ENCODE assay signal across 29 mouse cellular contexts in the genomic region with DNA sequence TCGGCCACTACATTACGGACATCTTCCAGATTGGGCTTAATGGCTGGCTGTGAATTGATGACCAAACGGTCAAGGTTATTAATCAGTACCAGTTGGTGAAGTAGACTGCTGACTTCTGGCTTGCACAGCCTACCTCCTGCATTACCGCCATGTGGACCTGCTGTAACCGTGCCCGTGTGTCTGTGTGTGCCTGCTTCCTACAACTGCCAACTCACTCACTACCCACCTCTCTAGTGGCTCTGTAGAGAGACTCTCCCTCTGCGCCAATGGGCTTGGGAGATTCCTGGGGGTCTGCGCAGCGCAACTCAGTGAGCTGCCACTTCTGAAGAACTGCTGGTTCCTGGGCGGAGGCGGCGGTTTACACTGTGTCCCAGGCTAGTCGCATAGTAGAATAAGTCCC. TPM values are rescaled to one million over a fixed set of nuclear protein-coding genes. Genes with fewer than 3 reads are reported as not detected.
DNase-seq lines count a peak whose midpoint lies in the region; ATAC-seq and TF ChIP-seq lines count a peak whose summit lies in the region.
"Had no signal": no experiment of that assay in that cellular context is flagged by ENCODE, and none has a peak within 500 bp of the region (broad histone marks: within the 10 kb centered on the region; RNA-seq: fewer than 3 reads in every experiment).

No protein-coding gene starts in this region.

- H3K9ac ChIP-seq in stomach, embryonic 16.5 days (ENCODE audit: low read length), result no peak overlapping the region
- H3K9ac ChIP-seq in stomach, postnatal 0 days (ENCODE audit: low read length), result no peak overlapping the region
- H3K9ac ChIP-seq: embryonic facial prominence, embryonic 12.5 days; embryonic facial prominence, embryonic 15.5 days; forebrain, postnatal 0 days; heart, embryonic 13.5 days; hindbrain, embryonic 14.5 days; kidney, embryonic 15.5 days had no signal

- TF ChIP-seq CTCF in stomach, postnatal 0 days (IDR thresholded peaks at IDR 0.05; ENCODE audit: low read depth), result no peak

- H3K4me2 ChIP-seq in stomach, embryonic 16.5 days (ENCODE audit: low read depth, low read length), result no peak overlapping the region
- no peak overlapping the region for H3K4me2 ChIP-seq in stomach, postnatal 0 days (replicated peaks; ENCODE audit: low read depth)
- H3K4me2 ChIP-seq: embryonic facial prominence, embryonic 12.5 days; embryonic facial prominence, embryonic 15.5 days; heart, embryonic 13.5 days; hindbrain, embryonic 14.5 days; kidney, embryonic 15.5 days had no signal

- H3K9me3 ChIP-seq in stomach, embryonic 16.5 days (replicated peaks; ENCODE audit: control insufficient read depth, low read length), result no peaks in the 10 kb centered on the region
- no peaks in the 10 kb centered on the region for H3K9me3 ChIP-seq in stomach, postnatal 0 days (ENCODE audit: control insufficient read depth, low read length)
- H3K9me3 ChIP-seq: embryonic facial prominence, embryonic 15.5 days; G1E; heart, embryonic 10.5 days; heart, embryonic 13.5 days; kidney, embryonic 15.5 days had no signal

- H3K27me3 ChIP-seq in stomach, embryonic 16.5 days (ENCODE audit: control insufficient read depth, insufficient read depth, low read length), result no peaks in the 10 kb centered on the region
- no peaks in the 10 kb centered on the region for H3K27me3 ChIP-seq in stomach, postnatal 0 days (ENCODE audit: control insufficient read depth, insufficient read depth, low read length)
- H3K27me3 ChIP-seq: embryonic facial prominence, embryonic 12.5 days; embryonic facial prominence, embryonic 15.5 days; heart, embryonic 13.5 days; kidney, embryonic 15.5 days; Patski had no signal

- no peak overlapping the region for H3K27ac ChIP-seq in stomach, embryonic 16.5 days (ENCODE audit: low read length)
- H3K27ac ChIP-seq in stomach, postnatal 0 days (replicated peaks), result no peak overlapping the region
- H3K27ac ChIP-seq: embryonic facial prominence, embryonic 12.5 days; embryonic facial prominence, embryonic 15.5 days; heart, adult 2 months; heart, embryonic 10.5 days; heart, embryonic 13.5 days; hindbrain, embryonic 14.5 days; hindbrain, postnatal 0 days; kidney, embryonic 15.5 days had no signal

- no peak overlapping the region for H3K4me3 ChIP-seq in stomach, embryonic 16.5 days (replicated peaks; ENCODE audit: low read length)
- H3K4me3 ChIP-seq in stomach, postnatal 0 days (ENCODE audit: low read depth, low read length), result no peak overlapping the region
- H3K4me3 ChIP-seq: embryonic facial prominence, embryonic 12.5 days; embryonic facial prominence, embryonic 15.5 days; heart, adult 2 months; heart, embryonic 10.5 days; heart, embryonic 13.5 days; kidney, embryonic 15.5 days had no signal

- DNase-seq in cerebellum, adult 11-12 months, result peak; percentile 9
- peak; percentile 16 for DNase-seq in cerebellum, adult 9-11 months
- DNase-seq in cerebellum, adult 8-10 months, result no peak
- DNase-seq in stomach, postnatal 0 days (ENCODE audit: low spot score), result no peak
- peak; percentile 9 to 18 for DNase-seq in cerebellum, postnatal 36 days
- DNase-seq: adrenal gland, adult 2 months; adrenal gland, postnatal 14 days; embryo, embryonic 11 days; forebrain, postnatal 0 days; gastrocnemius, postnatal 10 days; gastrocnemius, postnatal 36 days; heart, adult 2 months; heart, postnatal 14 days; heart, postnatal 4 days; kidney, adult 11 months; kidney, adult 8-10 months had no signal

- no peaks in the 10 kb centered on the region for H3K36me3 ChIP-seq in stomach, embryonic 16.5 days (ENCODE audit: control insufficient read depth, insufficient read depth, low read length)
- no peaks in the 10 kb centered on the region for H3K36me3 ChIP-seq in stomach, postnatal 0 days (ENCODE audit: control insufficient read depth, insufficient read depth, low read length)
- H3K36me3 ChIP-seq: embryonic facial prominence, embryonic 12.5 days; embryonic facial prominence, embryonic 15.5 days; G1E; heart, embryonic 10.5 days; heart, embryonic 13.5 days; kidney, embryonic 15.5 days had no signal

- 91% methylated on average over 13 of the region's 13 CpGs for WGBS in stomach, embryonic 16.5 days
- WGBS in stomach, postnatal 0 days, result 91% methylated on average over 13 of the region's 13 CpGs

- TF ChIP-seq EP300 in stomach, postnatal 0 days (optimal IDR thresholded peaks at IDR 0.05), result no peak

- H3K4me1 ChIP-seq in stomach, embryonic 16.5 days (ENCODE audit: control insufficient read depth, insufficient read depth, low read length), result peaks cover 7% of the 10 kb centered on the region; the same call in 1 of the 2 replicates
- H3K4me1 ChIP-seq in stomach, postnatal 0 days (replicated peaks; ENCODE audit: control insufficient read depth, insufficient read depth), result no peaks in the 10 kb centered on the region
- H3K4me1 ChIP-seq: heart, embryonic 10.5 days; heart, embryonic 13.5 days had no signal

- no peak for ATAC-seq in cerebellum, adult (ENCODE audit: insufficient number of reproducible peaks, low FRiP score, low TSS enrichment)
- peak; percentile 39; the same call in 1 of the 2 replicates for ATAC-seq in stomach, embryonic 16.5 days (ENCODE audit: insufficient read depth, low FRiP score)
- ATAC-seq in stomach, postnatal 0 days (ENCODE audit: low FRiP score, low TSS enrichment), result no peak
- no peak for ATAC-seq in inflammation-experienced regulatory T-cells, adult 6 months
- ATAC-seq: forebrain, embryonic 14.5 days; forebrain, postnatal 0 days; hindbrain, postnatal 0 days; Patski had no signal

RNA-seq across cellular contexts. Expression of gene Wdr75, which starts 25.6 kb away (rescaled TPM):
- polyA plus RNA-seq in stomach, embryonic 16.5 days (2015; fragmentation: Nextera tagmentation; extraction: Ambion mirVana), result 52.0 and 58.6 TPM in 2 replicates
- 37.9 and 39.8 TPM in 2 replicates for polyA plus RNA-seq in stomach, postnatal 0 days (2015; fragmentation: Nextera tagmentation; extraction: Ambion mirVana)
- polyA plus RNA-seq in inflammation-experienced regulatory T-cells, adult 6 months (2017; shearing (Covaris generic)), result 10 to 100 TPM; 30.5 to 61.8 (median 56.9) TPM

Comparison
In these comparisons a context has a peak if more than half of its experiments do, and no peak if none do; other contexts are left out.
1. DNase-seq: peak in cerebellum, adult 11-12 months (single experiment), cerebellum, adult 9-11 months (single experiment) and cerebellum, postnatal 36 days (2 of 2); none in cerebellum, adult 8-10 months (single experiment) and stomach, postnatal 0 days (single experiment).